Mouse (Mus musculus) embryonic facial prominence, embryonic 13.5 days (tissue): ENCODE measurements around the gene Vmn2r33. TPM values are rescaled to one million over a fixed set of nuclear protein-coding genes. Genes with fewer than 3 reads are reported as not detected.
"Not testable (repeated sequence)": the region's sequence is repeated elsewhere in the genome, so short reads cannot be mapped to it uniquely, and the experiment has no call there.

ENCODE experiments used
- ATAC-seq: fragments of 200-750 bp; cut with Nextera tagmentation; 2 replicates; pipeline ENCODE4 v1.8.0; 2017; ENCODE audit warnings: low read depth; ENCODE audit not compliant: insufficient number of reproducible peaks, insufficient read depth, low FRiP score, low TSS enrichment
- H3K27ac ChIP-seq: fragments of 300-500 bp; sonication (generic); 2 replicates; pipeline ENCODE4 v1.5.1; 2015; ENCODE audit warnings: moderate library complexity, mild to moderate bottlenecking, inconsistent platforms
- H3K27me3 ChIP-seq: fragments of 300-500 bp; sonication (generic); 2 replicates; pipeline ENCODE4 v1.6.1; 2015; ENCODE audit warnings: mild to moderate bottlenecking, inconsistent platforms
- H3K36me3 ChIP-seq: fragments of 300-500 bp; sonication (generic); 2 replicates; pipeline ENCODE4 v1.6.1; 2015; ENCODE audit warnings: mild to moderate bottlenecking, inconsistent platforms
- H3K4me1 ChIP-seq: fragments of 300-500 bp; sonication (generic); 2 replicates; pipeline ENCODE4 v1.6.1; 2015; ENCODE audit warnings: inconsistent platforms
- H3K4me2 ChIP-seq: fragments of 300-500 bp; sonication (generic); 2 replicates; pipeline ENCODE4 v1.6.1; 2015; ENCODE audit warnings: moderate library complexity, mild to moderate bottlenecking, inconsistent platforms
- H3K4me3 ChIP-seq: fragments of 300-500 bp; sonication (generic); 2 replicates; pipeline ENCODE4 v1.5.1; 2015; ENCODE audit warnings: mild to moderate bottlenecking, inconsistent platforms
- H3K9ac ChIP-seq: fragments of 300-500 bp; sonication (generic); 2 replicates; pipeline ENCODE4 v1.6.1; 2015; ENCODE audit warnings: mild to moderate bottlenecking, inconsistent platforms
- H3K9me3 ChIP-seq: fragments of 300-500 bp; sonication (generic); 2 replicates; pipeline ENCODE4 v1.6.1; 2016; ENCODE audit warnings: inconsistent platforms
- polyA plus RNA-seq: library from polyadenylated mRNA; unstranded; fragments of >200 nt; fragmentation: Nextera tagmentation; extraction: Ambion mirVana; gene quantifications from 2 replicates; pipeline ENCODE4 v1.2.1, GENCODE M21; 2015

Gene Vmn2r33
- polyA plus RNA-seq = not detected in 2 replicates

- not testable (repeated sequence) for H3K9ac ChIP-seq, H3K4me1 ChIP-seq, H3K4me3 ChIP-seq, H3K4me2 ChIP-seq, H3K27me3 ChIP-seq, ATAC-seq, H3K9me3 ChIP-seq, H3K27ac ChIP-seq, H3K36me3 ChIP-seq
These were observed at the start of gene Vmn2r33 for GRCm38 (mm10) chr7:7566686-7567085. Gene Vmn2r33 (minus strand): TSS chr7:7566786.

Other genes starting within 250 kb of the Vmn2r33 start
- gene Vmn2r30, start 229.2 kb downstream of the Vmn2r33 start, polyA plus RNA-seq = 0.04 TPM in 1 of 2 replicates, not detected in the other
- gene Gm45783, start 192.2 kb downstream of the Vmn2r33 start, polyA plus RNA-seq = not detected in 2 replicates
- not detected in 2 replicates for gene Vmn2r31, start 167.1 kb downstream of the Vmn2r33 start, polyA plus RNA-seq
- gene Vmn2r32, start 86.8 kb downstream of the Vmn2r33 start, polyA plus RNA-seq = not detected in 2 replicates
- not detected in 2 replicates for gene Vmn2r34, start 122.7 kb upstream of the Vmn2r33 start, polyA plus RNA-seq